Mouse (Mus musculus): Measurements from ENCODE around the gene Dlec1. TPM values are rescaled to one million over a fixed set of nuclear protein-coding genes. Genes with fewer than 3 reads are reported as not detected.

Dlec1 gene
- total RNA-seq (2021), result not detected
- long read RNA-seq, experiment 1, result 0 reads
- long read RNA-seq, experiment 2, result 0 reads

DNA sequence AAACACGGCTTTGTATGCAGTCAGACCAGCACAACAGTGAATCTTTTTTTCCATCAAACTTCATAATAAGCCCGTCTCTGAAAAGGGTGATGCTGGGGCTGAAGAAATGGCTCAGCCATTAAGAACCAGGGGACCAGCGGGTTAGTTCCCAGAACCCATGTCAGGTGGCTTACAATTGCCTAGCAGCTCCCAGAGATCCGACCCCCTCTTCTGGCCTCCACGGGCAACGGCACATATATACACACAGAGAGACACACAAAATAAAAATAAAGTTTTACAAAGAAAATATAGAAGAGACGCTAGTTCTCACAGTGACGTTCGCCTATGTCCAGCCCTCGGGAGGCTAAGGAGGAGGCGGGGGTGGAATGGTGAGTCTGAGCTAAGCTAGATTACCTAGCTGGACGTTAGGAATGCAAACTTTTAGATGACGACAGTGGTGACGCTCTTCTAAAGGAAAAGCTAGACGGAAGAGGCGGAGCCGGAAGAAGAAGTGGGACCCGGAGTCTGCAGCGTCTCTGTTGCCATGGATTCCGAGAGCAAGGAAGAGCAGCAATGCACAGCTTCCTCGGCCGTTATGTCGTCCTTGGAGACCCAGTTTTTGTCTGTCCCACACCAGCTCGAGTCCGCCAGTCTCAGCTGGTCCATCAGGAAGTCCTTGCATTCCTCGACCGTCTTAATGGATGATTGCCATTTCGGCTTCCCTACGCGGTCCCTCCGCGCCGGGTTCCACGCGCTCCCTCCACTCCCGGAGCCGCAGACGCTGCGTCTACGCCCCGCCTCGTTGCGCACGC is at the start of gene Dlec1:
Gene Dlec1, plus strand, starts transcription at position 487 of the 791 bp plus-strand sequence.
- DNase-seq (ENCODE audit: low spot score), result peak; percentile 65

DNA sequence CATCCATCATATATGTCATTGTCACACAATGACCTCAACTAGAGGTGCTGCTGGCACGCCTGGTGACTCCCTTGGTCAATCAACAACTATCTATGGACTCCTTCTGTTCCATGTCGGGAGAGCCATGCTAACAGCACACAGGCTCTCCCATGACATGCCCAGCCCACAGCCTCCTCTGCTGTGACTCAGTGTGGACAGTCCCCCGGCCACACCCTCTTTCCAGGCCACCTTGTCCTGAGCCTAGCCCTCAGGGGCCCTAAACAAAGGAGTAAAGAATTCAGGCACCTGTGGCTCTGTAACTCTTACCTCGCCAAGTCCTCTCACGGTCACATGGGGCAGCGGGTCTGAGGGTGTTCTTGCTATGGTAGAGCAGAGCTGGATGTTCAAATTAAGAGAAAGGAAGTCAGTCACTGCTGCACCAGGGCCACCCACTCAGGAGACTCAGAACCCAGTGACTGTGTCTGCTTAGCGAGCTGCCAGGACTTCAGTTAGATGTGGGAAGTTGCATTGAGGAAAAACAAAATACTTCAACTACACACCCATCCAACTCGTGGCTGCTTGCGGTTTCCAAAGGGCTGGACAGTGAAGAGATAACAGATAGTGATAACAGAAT is 48.2 kb upstream of the Dlec1 start:
- no peak for DNase-seq (ENCODE audit: low spot score)

DNA sequence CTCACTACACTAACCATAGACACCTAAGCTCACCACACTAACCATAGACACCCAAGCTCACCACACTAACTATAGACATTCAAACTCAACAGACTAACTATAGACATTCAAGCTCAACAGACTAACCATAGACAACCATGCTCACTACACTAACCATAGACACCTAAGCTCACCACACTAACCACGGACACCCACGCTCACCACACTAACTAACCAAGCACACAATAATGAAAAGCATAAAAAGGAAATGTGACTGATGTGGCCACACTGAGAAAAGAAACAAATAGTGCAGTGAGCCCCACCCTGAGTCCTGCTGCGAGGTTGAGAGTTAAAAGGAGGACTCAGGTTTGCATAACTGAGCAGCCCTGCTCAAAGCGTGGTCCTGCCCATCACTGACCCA is 46.9 kb upstream of the Dlec1 start:
- no peak for DNase-seq (ENCODE audit: low spot score)

DNA sequence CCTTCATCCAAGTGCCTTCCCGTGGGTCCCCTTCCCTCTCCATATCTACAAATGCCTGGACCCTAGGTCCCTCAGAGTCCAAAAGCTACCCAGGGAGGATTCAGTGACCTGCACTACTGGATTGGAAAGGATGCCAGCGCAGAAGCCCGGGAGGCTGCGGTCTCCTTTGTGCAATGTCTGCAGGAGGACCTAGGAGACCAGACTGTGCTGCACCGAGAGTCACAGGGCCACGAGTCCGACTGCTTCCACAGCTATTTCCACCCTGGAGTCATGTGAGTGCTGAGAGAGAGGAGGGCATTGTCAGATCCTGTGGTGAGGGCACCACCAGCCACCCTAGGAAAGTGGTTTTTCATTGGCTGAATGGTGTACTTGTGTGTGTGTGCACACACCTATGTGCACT is 44.0 kb upstream of the Dlec1 start:
- DNase-seq (ENCODE audit: low spot score), result no peak

GRCm38 (mm10) chr9:119060701-119061100 is 41.6 kb upstream of the Dlec1 start:
- DNase-seq (ENCODE audit: low spot score), result no peak

DNA sequence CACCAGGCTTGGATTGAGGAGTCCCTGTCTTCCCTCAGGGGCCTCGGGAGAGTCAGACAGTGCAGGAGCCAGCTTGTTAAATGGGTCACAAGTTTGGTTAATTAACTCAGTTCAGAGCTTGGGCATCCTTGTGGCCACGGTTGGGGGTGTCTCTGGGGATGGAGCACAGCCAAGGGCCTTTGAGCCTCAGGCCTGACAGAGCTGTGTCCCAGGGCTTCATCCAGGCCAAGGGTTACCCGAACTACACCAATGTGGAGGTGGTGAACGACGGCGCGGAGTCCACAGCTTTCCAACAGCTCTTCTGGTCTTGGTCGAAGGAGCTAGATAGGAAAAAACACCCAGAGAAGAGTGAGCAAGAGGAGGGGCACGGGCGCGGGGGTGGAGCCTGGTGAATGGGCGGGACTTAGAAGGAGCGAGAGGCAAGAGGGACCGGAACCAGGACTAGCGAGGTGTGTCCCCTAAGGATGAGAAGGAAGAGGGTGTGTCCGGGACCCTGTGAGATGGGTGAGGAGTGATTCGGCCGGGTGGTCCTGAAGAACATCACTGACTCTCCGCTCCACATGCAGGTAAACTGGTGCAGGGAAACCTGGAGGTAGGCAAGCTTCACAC is 39.1 kb upstream of the Dlec1 start:
- DNase-seq (ENCODE audit: low spot score), result no peak

DNA sequence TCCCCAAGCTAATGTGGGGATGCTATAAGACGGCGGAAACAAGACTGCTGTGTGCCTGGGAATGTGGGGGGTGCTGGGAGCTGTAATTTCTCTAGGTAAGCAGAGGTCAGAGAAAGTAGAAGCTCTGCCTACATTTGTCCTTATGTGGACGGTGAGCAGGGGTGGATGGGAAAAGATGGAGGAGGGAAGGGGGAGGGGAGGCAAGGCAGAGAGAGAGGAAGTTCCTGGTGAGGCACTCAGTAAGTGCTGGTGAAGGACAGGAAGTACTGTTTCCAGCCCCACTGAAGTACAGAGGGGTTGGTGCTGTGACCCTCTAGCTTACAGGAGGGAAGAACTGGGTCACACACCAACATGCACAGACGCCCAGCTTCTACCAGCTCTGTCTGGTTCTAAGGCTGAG is 38.0 kb upstream of the Dlec1 start:
- DNase-seq (ENCODE audit: low spot score), result no peak

GRCm38 (mm10) chr9:119067601-119068000 is 34.7 kb upstream of the Dlec1 start:
- peak; percentile 81 for DNase-seq (ENCODE audit: low spot score)

DNA sequence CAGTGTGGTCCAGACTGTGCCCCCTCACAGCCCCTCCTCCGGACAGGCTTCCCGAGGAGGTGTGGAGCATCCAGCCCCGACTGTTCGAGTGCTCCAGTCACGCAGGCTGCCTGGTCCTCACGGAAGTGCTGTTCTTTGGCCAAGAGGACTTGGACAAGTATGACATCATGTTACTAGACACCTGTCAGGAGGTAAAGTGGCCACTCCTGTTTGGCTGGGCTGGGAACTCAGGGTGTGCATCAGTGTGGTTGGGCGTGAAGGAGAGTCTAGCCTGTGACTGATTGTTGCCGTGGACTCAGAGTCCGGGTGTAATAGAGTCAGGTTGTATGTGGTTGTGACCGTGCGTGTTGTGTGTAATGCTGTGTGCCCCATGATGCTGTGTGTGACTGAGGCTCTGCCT is 34.0 kb upstream of the Dlec1 start:
- no peak for DNase-seq (ENCODE audit: low spot score)

DNA sequence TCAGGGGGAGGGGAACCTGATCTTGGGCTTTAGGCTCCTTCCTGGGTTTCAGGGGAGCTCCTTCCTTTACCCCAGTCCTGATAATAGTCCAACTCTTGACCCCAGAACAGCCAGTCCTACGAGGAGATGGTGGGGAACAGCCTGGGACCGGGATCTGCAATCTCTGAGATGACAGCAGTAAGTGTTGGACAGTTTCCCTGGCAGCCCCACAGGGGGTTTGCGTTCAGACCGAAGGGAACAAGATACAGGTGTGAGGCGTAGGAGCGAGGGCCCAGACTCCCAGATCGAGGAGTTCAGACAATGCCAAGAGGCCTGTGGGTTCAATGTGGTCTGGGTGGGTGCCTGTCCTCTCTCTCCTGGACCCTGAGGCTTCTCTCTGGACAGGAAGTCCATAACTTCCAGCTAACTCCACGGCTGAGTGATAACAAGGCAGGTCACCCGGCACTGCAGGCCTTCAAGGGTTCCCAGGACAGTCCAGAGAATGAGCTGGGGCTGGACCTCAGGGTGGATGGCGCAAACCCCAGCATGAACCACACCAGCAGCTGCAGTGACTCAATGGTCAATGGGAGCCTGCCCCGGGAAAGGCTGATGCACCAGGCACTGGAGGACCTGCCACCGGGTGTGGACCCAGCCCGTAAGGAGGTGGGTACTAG is 32.0 kb upstream of the Dlec1 start:
- DNase-seq (ENCODE audit: low spot score), result no peak

DNA sequence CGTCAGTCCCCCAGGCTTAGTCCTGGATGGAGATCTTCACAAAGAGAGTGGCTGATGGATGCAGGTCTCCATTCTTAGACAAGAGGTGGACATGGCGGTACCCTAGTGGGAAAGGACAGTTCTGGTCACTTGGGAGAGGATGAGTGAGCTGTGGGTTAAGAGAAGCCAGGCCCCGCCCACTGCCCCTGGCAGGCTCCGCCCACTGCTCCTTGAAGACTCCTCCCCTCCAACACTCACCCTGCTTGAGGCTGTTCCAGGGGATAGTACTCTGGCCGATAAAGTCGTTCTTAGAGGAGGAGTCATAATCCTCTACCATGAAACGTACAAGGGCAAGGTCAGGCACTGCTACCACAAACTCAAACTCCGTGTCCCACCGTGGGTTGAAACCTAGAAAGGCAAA is 30.5 kb upstream of the Dlec1 start:
- no peak for DNase-seq (ENCODE audit: low spot score)

DNA sequence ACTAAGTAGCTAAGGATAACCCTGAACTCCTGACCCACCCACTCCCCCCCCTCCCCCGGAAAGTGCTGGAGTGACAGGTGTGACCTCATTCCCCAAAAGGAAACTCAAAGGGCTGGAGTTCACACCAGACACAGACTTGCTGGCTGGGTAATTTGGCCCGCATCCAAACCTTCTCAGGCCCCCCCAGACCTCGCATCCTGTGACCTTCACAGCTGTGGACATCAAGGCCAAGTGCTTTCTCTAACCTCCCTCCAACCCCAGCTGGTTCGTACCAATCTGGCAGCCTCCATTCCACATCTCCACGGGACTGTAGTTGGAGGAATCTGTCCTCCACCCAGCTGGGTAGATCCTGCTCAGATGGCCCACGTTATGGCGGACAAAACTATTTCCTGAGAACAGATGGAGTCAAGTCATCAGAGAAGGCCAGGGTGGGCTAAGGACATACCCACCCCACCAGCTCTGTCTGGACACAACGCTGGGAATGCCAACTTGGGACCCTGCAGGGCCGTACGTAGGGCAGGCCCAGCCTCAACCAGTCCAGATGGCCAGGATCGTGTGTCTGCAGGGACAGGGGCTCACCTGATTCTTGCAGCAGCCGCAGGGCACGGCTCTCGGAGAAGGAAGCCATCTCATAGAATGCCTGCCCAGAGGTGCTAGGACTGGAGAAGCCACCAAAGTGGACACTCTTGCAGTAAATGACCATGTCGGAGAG is 28.9 kb upstream of the Dlec1 start:
- DNase-seq (ENCODE audit: low spot score), result no peak

GRCm38 (mm10) chr9:119075685-119076084 is 26.6 kb upstream of the Dlec1 start:
- no peak for DNase-seq (ENCODE audit: low spot score)

- no peak for DNase-seq (ENCODE audit: low spot score)
Observed at GRCm38 (mm10) chr9:119080040-119080675, 22.1 kb upstream of the Dlec1 start.

- DNase-seq (ENCODE audit: low spot score), result no peak
Observed at GRCm38 (mm10) chr9:119082039-119082438, 20.2 kb upstream of the Dlec1 start.

GRCm38 (mm10) chr9:119082656-119083430 is 19.4 kb upstream of the Dlec1 start:
- DNase-seq (ENCODE audit: low spot score), result no peak

- DNase-seq (ENCODE audit: low spot score), result no peak
Observed at GRCm38 (mm10) chr9:119083966-119084365, 18.3 kb upstream of the Dlec1 start.

GRCm38 (mm10) chr9:119086451-119086850 is 15.8 kb upstream of the Dlec1 start:
- DNase-seq (ENCODE audit: low spot score), result no peak

- DNase-seq (ENCODE audit: low spot score), result no peak
Observed at GRCm38 (mm10) chr9:119087309-119087708, 15.0 kb upstream of the Dlec1 start.

DNA sequence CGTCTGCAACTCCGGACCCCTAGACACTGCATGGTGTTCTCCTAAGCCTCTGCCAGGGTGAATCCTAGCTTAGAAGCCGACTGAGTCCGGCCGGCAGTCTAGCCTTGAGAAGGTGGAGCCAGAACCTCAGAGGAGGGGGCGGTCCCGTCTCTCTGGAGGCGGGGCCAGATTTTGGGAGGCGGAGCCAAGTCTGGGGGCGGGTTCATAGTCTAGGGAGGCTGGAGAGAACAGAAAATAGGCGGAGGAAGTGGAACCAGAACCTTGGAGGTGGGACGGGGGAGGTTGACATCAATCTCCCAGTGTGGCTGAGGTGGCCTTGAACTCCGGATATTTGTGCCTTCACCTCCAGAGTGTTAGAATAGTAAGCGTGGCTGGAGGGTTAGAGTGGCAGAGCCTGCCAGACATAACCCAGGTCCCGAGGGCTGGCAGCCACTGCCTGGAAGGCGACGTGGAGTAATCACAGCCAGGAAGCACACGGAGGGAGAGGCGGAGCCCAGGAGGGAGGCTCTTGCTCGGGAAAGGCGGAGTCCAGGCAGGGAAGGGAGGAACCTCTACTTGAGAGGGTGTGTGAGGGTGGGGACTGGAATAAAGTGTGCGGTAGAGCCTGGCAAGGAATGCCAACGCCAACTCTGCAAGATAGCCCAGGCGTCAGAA is 14.0 kb upstream of the Dlec1 start:
- DNase-seq (ENCODE audit: low spot score), result peak; percentile 91

Measured in gastrocnemius, adult 18-20 months (tissue).